Mouse (Mus musculus): ENCODE data around the gene Olfr615.
"Not testable (repeated sequence)": the region's sequence is repeated elsewhere in the genome, so short reads cannot be mapped to it uniquely, and the experiment has no call there.

Olfr615 gene

GRCm38 (mm10) chr7:103555779-103556178 is at the start of gene Olfr615:
Olfr615 (plus strand) TSS chr7:103556079.
- no peak for DNase-seq

GRCm38 (mm10) chr7:103512022-103512421 is 43.9 kb upstream of the Olfr615 start, which contains the start of gene Olfr610:
Olfr610 (minus strand) TSS chr7:103512122.
- DNase-seq = no peak

GRCm38 (mm10) chr7:103520746-103521145 is 35.1 kb upstream of the Olfr615 start, which contains the start of gene Olfr611:
Olfr611 (minus strand) TSS chr7:103520846.
- not testable (repeated sequence) for DNase-seq

- not testable (repeated sequence) for DNase-seq
Measured at GRCm38 (mm10) chr7:103542617-103543016, 13.3 kb upstream of the Olfr615 start, which contains the start of gene Olfr612. Olfr612 (minus strand) TSS chr7:103542717.

GRCm38 (mm10) chr7:103547774-103548173 is 8.1 kb upstream of the Olfr615 start, which contains the start of gene Olfr613:
Olfr613 (plus strand) TSS chr7:103548074.
- DNase-seq = no peak

- DNase-seq = peak; percentile 3
Measured at GRCm38 (mm10) chr7:103569043-103569442, 13.2 kb downstream of the Olfr615 start, which contains the start of gene Olfr616. Olfr616 (minus strand) TSS chr7:103569143.

- no peak for DNase-seq
Measured at GRCm38 (mm10) chr7:103572761-103573160, 16.9 kb downstream of the Olfr615 start, which contains the start of gene Olfr617. Olfr617 (plus strand) TSS chr7:103573061.

GRCm38 (mm10) chr7:103589803-103590202 is 33.9 kb downstream of the Olfr615 start, which contains the start of gene Olfr618:
Olfr618 (plus strand) TSS chr7:103590103.
- DNase-seq = no peak

- no peak for DNase-seq
Measured at GRCm38 (mm10) chr7:103600275-103600674, 44.4 kb downstream of the Olfr615 start, which contains the start of gene Olfr619. Olfr619 (plus strand) TSS chr7:103600575.

GRCm38 (mm10) chr7:103607425-103607824 is 51.5 kb downstream of the Olfr615 start:
- no peak for DNase-seq

- no peak for DNase-seq
Measured at GRCm38 (mm10) chr7:103612434-103612833, 56.6 kb downstream of the Olfr615 start, which contains the start of gene Olfr620. Olfr620 (minus strand) TSS chr7:103612534.
